Mouse (Mus musculus) midbrain, embryonic 10.5 days (tissue): Measurements from ENCODE around the gene Ascl5. TPM values are rescaled to one million over a fixed set of nuclear protein-coding genes. Genes with fewer than 3 reads are reported as not detected.

Experiments
- DNase-seq: peaks from one replicate; pipeline ENCODE4 v3.0.0-alpha.2; 2017; ENCODE audit warnings: low spot score
- H3K27ac ChIP-seq: fragments of 300-500 bp; sonication (generic); replicated peaks from 2 replicates; pipeline ENCODE4 v1.5.1; 2016; ENCODE audit warnings: mild to moderate bottlenecking
- H3K27me3 ChIP-seq: fragments of 300-500 bp; sonication (generic); 2 replicates; pipeline ENCODE4 v1.6.1; 2016; ENCODE audit warnings: low read depth, mild to moderate bottlenecking; ENCODE audit not compliant: poor library complexity, severe bottlenecking
- H3K36me3 ChIP-seq: fragments of 300-500 bp; sonication (generic); 2 replicates; pipeline ENCODE4 v1.6.1; 2016; ENCODE audit warnings: mild to moderate bottlenecking, moderate library complexity
- H3K4me1 ChIP-seq: fragments of 300-500 bp; sonication (generic); 2 replicates; pipeline ENCODE4 v1.6.1; 2016
- H3K4me3 ChIP-seq: fragments of 300-500 bp; sonication (generic); 2 replicates; pipeline ENCODE4 v1.5.1; 2016; ENCODE audit warnings: mild to moderate bottlenecking, moderate library complexity
- H3K9me3 ChIP-seq: fragments of 300-500 bp; sonication (generic); replicated peaks from 2 replicates; pipeline ENCODE4 v1.6.1; 2016; ENCODE audit warnings: mild to moderate bottlenecking
- WGBS: fragments of 180-500 bp; shearing (Covaris S2); methylation state at CpG from one replicate; pipeline ENCODE4 v1.1.7; 2016; 5-methylcytosine and 5-hydroxymethylcytosine counted together
- polyA plus RNA-seq: library from polyadenylated mRNA; unstranded; fragments of >200 nt; fragmentation: Nextera tagmentation; extraction: Ambion mirVana; gene quantifications from 2 replicates; pipeline ENCODE4 v1.2.1, GENCODE M21; 2016

Gene Ascl5
- polyA plus RNA-seq, 1 experiment from 2014 or later = not detected

DNA sequence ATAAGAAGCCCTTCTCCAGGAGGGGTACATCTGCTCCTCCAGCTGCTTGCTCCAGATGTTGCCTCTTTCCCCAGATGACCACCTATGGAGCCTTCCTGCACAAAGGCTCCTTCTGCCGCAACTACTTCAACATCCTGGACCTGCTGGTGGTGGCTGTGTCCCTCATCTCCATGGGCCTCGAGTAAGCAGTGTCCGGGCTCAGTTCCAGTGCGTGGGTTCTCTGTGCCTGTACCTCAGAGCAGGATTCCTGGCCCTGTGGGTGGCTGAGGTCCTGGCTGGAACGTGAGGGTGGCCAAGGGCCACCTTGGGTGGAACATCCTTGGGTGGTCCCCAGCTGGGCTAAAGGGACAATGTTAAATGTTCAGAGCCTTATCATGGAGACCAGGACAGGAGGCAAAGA, 44.2 kb downstream of the Ascl5 start:
- WGBS = 86% methylated on average over 5 of the region's 5 CpGs
- Histone ChIP-seq H3K27ac (no peak overlapping the region), H3K9me3 (no peaks in the 10 kb centered on the region), H3K27me3 (no peaks in the 10 kb centered on the region), H3K4me1 (peaks cover 3% of the 10 kb centered on the region; the same call in 1 of the 2 replicates), H3K36me3 (no peaks in the 10 kb centered on the region), H3K4me3 (no peak overlapping the region)
- no peak for DNase-seq

Other genes starting within 250 kb of the Ascl5 start
- gene Lad1, start 232.2 kb upstream of the Ascl5 start, polyA plus RNA-seq = 0.15 and 0.59 TPM in 2 replicates
- gene Tnnt2, start 214.4 kb upstream of the Ascl5 start, polyA plus RNA-seq = 0.70 and 0.74 TPM in 2 replicates
- gene Pkp1, start 131.6 kb upstream of the Ascl5 start, polyA plus RNA-seq = not detected in 2 replicates
- not detected in 2 replicates for gene Igfn1, start 44.5 kb upstream of the Ascl5 start, polyA plus RNA-seq
- 149 and 156 TPM in 2 replicates for gene Tmem9, start 42.7 kb upstream of the Ascl5 start, polyA plus RNA-seq
- 0.14 TPM in 1 of 2 replicates, not detected in the other for gene Cacna1s, start 1.9 kb downstream of the Ascl5 start, polyA plus RNA-seq
- 4.9 and 9.5 TPM in 2 replicates for gene Kif21b, start 80.6 kb downstream of the Ascl5 start, polyA plus RNA-seq
- 0.22 TPM in 1 of 2 replicates, not detected in the other for gene Mroh3, start 162.0 kb downstream of the Ascl5 start, polyA plus RNA-seq
- gene Inava, start 183.5 kb downstream of the Ascl5 start, polyA plus RNA-seq = 17.6 and 18.8 TPM in 2 replicates
- gene Gpr25, start 210.1 kb downstream of the Ascl5 start, polyA plus RNA-seq = not detected in 2 replicates